Mouse (Mus musculus) stomach, postnatal 0 days (tissue): Measurements from ENCODE around the gene Tpmt. TPM values are rescaled to one million over a fixed set of nuclear protein-coding genes. Genes with fewer than 3 reads are reported as not detected.

Source experiments
- ATAC-seq: fragments of 200-750 bp; cut with Nextera tagmentation; 2 replicates; pipeline ENCODE4 v1.8.0; 2017; ENCODE audit not compliant: low FRiP score, low TSS enrichment
- DNase-seq: peaks from one replicate; pipeline ENCODE4 v3.0.0-alpha.2; 2016; ENCODE audit warnings: low spot score
- H3K27ac ChIP-seq: fragments of 300-500 bp; sonication (generic); replicated peaks from 2 replicates; pipeline ENCODE4 v1.5.1; 2014; ENCODE audit warnings: mild to moderate bottlenecking, control low read depth
- H3K27me3 ChIP-seq: fragments of 300-500 bp; sonication (generic); 2 replicates; pipeline ENCODE4 v1.6.1; 2014; ENCODE audit warnings: low read length; ENCODE audit not compliant: control insufficient read depth, insufficient read depth
- H3K36me3 ChIP-seq: fragments of 300-500 bp; sonication (generic); 2 replicates; pipeline ENCODE4 v1.6.1; 2014; ENCODE audit warnings: low read length, mixed read lengths; ENCODE audit not compliant: control insufficient read depth, insufficient read depth
- H3K4me1 ChIP-seq: fragments of 300-500 bp; sonication (generic); replicated peaks from 2 replicates; pipeline ENCODE4 v1.6.1; 2014; ENCODE audit warnings: antibody characterized with exemption; ENCODE audit not compliant: control insufficient read depth, insufficient read depth
- H3K4me2 ChIP-seq: fragments of 300-500 bp; sonication (generic); replicated peaks from 2 replicates; pipeline ENCODE4 v1.6.1; 2014; ENCODE audit warnings: low read depth, mild to moderate bottlenecking, control low read depth, moderate library complexity
- H3K4me3 ChIP-seq: fragments of 300-500 bp; sonication (generic); 2 replicates; pipeline ENCODE4 v1.5.1; 2014; ENCODE audit warnings: low read depth, low read length, control low read depth
- H3K9ac ChIP-seq: fragments of 300-500 bp; sonication (generic); 2 replicates; pipeline ENCODE4 v1.6.1; 2014; ENCODE audit warnings: mild to moderate bottlenecking, low read length, control low read depth, mixed read lengths
- H3K9me3 ChIP-seq: fragments of 300-500 bp; sonication (generic); 2 replicates; pipeline ENCODE4 v1.6.1; 2016; ENCODE audit warnings: low read length; ENCODE audit not compliant: control insufficient read depth
- CTCF ChIP-seq: IDR thresholded peaks from 2 replicates; pipeline ENCODE4 v1.5.1; 2016; ENCODE audit warnings: antibody characterized with exemption, low read depth, mild to moderate bottlenecking, moderate library complexity
- EP300 ChIP-seq: optimal IDR thresholded peaks from 2 replicates; pipeline ENCODE3; 2016; ENCODE audit warnings: antibody characterized with exemption
- WGBS: fragments of 180-500 bp; shearing (Covaris S2); extraction: QIAGEN DNeasy Blood & Tissue Kit; methylation state at CpG from one replicate; pipeline ENCODE4 v1.1.7; 2014; 5-methylcytosine and 5-hydroxymethylcytosine counted together
- polyA plus RNA-seq: library from polyadenylated mRNA; unstranded; fragments of >200 nt; fragmentation: Nextera tagmentation; extraction: Ambion mirVana; gene quantifications from 2 replicates; pipeline ENCODE4 v1.2.1, GENCODE M21; 2015

Tpmt gene
- polyA plus RNA-seq, 1 experiment from 2014 or later, result 10.2 TPM

DNA sequence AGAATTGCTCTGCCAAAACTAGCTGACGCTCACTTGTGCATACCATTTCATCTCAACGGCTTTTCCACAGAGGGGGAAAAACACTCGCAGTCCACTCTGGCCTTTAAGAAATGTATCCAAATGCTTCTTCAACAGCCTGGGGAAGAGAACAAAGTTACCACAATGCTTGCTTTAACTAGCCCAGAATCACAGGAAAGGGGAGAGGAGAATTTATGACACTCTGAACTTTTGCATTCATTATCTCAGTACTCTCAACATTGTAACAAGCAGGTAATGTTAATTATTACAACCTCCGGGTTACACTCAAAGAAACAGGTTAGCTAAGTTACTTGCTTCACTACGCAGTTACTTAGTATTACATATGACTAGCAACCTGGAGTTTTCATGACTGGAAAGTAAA is 4.5 kb downstream of the Tpmt start:
- Histone ChIP-seq H3K27me3 (no peaks in the 10 kb centered on the region), H3K9me3 (no peaks in the 10 kb centered on the region), H3K9ac (no peak overlapping the region), H3K36me3 (no peaks in the 10 kb centered on the region), H3K27ac (no peak overlapping the region), H3K4me2 (no peak overlapping the region), H3K4me3 (no peak overlapping the region), H3K4me1 (peaks cover 4% of the 10 kb centered on the region; the same call in 1 of the 2 replicates)
- DNase-seq, result no peak
- no peak for ATAC-seq
- TF ChIP-seq EP300, result no peak
- TF ChIP-seq CTCF, result no peak
- WGBS, result 90% methylated on average over 5 of the region's 5 CpGs

DNA sequence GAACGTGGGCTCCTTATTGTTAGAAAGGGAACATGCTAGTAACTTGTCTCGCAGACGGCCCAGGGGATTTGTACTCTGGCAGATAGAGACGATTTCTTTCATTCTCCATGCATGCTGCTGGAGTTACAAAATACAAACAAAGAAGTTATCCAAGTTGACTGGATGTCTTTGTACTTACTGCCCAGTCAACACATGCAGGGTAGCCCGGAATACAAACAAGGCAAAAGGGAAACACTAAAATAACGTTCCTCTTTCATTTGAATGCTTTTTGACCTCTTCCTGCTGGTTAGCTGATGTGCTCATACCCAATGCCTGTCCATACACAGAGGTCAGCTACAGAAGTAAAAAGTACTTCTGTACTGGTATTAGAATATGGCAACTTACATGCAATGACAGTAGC is 6.6 kb downstream of the Tpmt start:
- H3K4me2 ChIP-seq, result no peak overlapping the region
- no peaks in the 10 kb centered on the region for H3K9me3 ChIP-seq
- no peaks in the 10 kb centered on the region for H3K4me1 ChIP-seq
- H3K27ac ChIP-seq, result no peak overlapping the region
- H3K36me3 ChIP-seq, result no peaks in the 10 kb centered on the region
- H3K9ac ChIP-seq, result no peak overlapping the region
- DNase-seq (no peak), ATAC-seq (no peak)
- TF ChIP-seq EP300 (no peak), CTCF (no peak)
- no peak overlapping the region for H3K4me3 ChIP-seq
- WGBS, result 77% methylated on average over 6 of the region's 6 CpGs
- H3K27me3 ChIP-seq, result no peaks in the 10 kb centered on the region

DNA sequence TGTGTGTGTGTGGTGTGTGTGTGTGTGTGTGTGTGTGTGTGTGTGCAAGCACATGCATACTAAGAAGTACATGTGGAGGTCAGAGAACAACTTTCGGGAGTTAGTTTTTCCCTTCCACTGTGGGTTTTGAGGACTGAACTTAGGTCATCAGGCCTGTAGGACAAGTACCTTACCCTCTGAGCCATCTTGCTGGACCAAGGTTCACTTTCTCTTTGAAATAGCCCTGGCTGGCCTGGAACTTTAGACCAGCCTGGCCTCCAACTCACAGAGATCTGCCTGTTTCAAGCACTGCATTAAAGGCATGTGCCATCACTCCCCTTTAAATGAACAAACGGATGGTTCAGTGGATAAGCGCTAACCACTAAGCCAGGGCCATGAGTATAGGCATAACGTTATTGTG is 10.9 kb downstream of the Tpmt start:
- TF ChIP-seq EP300, result no peak
- TF ChIP-seq CTCF, result no peak
- Histone ChIP-seq H3K4me1 (no peaks in the 10 kb centered on the region), H3K4me2 (no peak overlapping the region), H3K4me3 (no peak overlapping the region), H3K9me3 (no peaks in the 10 kb centered on the region), H3K27ac (no peak overlapping the region), H3K27me3 (no peaks in the 10 kb centered on the region), H3K36me3 (no peaks in the 10 kb centered on the region), H3K9ac (no peak overlapping the region)
- ATAC-seq (no peak), DNase-seq (no peak)
- 87% methylated on average over 4 of the region's 4 CpGs for WGBS

GRCm38 (mm10) chr13:47030376-47031107 is 14.0 kb downstream of the Tpmt start:
- Histone ChIP-seq H3K27ac (no peak overlapping the region), H3K4me1 (no peaks in the 10 kb centered on the region), H3K27me3 (no peaks in the 10 kb centered on the region), H3K4me3 (no peak overlapping the region), H3K4me2 (no peak overlapping the region), H3K9ac (no peak overlapping the region), H3K36me3 (no peaks in the 10 kb centered on the region), H3K9me3 (no peaks in the 10 kb centered on the region)
- WGBS, result 85% methylated on average over 17 of the region's 17 CpGs
- ATAC-seq, result no peak
- TF ChIP-seq EP300 (no peak), CTCF (no peak)
- no peak for DNase-seq

- TF ChIP-seq EP300 (no peak), CTCF (no peak)
- Histone ChIP-seq H3K9ac (no peak overlapping the region), H3K4me3 (no peak overlapping the region), H3K27me3 (no peaks in the 10 kb centered on the region), H3K4me2 (no peak overlapping the region), H3K36me3 (no peaks in the 10 kb centered on the region), H3K9me3 (no peaks in the 10 kb centered on the region), H3K4me1 (no peaks in the 10 kb centered on the region), H3K27ac (no peak overlapping the region)
- DNase-seq, result no peak
- WGBS, result 70% methylated on average over 7 of the region's 7 CpGs
- no peak for ATAC-seq
Observed at GRCm38 (mm10) chr13:47020798-47021197, 23.7 kb downstream of the Tpmt start.

GRCm38 (mm10) chr13:47019774-47020173 is 24.8 kb downstream of the Tpmt start:
- no peak for DNase-seq
- WGBS, result 80% methylated on average over 7 of the region's 7 CpGs
- H3K9ac ChIP-seq, result no peak overlapping the region
- ATAC-seq, result no peak
- no peak overlapping the region for H3K4me3 ChIP-seq
- no peak overlapping the region for H3K27ac ChIP-seq
- H3K4me2 ChIP-seq, result no peak overlapping the region
- H3K36me3 ChIP-seq, result no peaks in the 10 kb centered on the region
- H3K27me3 ChIP-seq, result no peaks in the 10 kb centered on the region
- H3K9me3 ChIP-seq, result no peaks in the 10 kb centered on the region
- H3K4me1 ChIP-seq, result no peaks in the 10 kb centered on the region
- TF ChIP-seq EP300 (no peak), CTCF (0 out of 2 replicates have a peak, but pooled peaks have one; percentile 3)
